Mouse (Mus musculus) spleen, adult 12 weeks (tissue): Measurements from ENCODE around the gene Gm20388.

ENCODE experiments used
- DNase-seq: peaks from one replicate; pipeline ENCODE4 v3.0.0; 2022; ENCODE audit warnings: low spot score

Gm20388 gene

DNA sequence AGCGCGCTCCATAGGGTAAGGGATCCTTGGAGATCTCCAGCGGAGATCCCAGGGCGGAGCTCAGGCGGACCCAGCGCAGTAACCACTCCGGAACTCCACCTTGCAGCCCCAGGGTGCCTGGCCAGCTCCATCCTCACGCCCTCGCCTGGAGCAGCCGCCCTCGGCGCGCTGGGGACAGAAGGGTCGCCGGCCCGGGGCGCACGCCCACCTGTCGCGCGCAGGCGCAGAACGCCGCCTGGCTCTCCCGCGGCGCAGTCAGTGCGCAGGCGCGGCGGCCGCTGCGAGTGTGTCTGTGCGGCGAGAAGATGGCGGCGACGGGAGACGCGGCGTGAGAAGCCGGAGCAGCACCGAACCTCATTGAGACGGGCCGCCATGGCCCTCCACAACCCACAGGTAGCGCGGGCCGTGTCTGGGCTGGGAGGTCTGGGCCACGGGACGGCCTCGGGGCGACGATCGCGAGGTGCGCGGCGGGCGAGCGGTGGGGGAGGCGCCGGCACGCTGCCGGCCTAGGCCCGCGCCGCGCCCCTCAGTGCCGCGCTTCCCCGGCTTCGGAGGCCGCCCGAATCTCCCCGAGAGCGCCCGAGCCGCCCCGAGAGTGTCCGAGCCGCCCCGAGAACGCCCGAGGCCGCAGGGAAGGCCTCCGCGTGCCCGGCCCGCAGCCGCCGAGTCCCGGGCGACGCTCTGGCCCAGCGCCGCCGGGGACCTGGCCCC is at the start of gene Gm20388:
Gene Gm20388 (plus strand): TSS at position 295 of the 711 bp plus-strand sequence.
- DNase-seq: peak; percentile 89

DNA sequence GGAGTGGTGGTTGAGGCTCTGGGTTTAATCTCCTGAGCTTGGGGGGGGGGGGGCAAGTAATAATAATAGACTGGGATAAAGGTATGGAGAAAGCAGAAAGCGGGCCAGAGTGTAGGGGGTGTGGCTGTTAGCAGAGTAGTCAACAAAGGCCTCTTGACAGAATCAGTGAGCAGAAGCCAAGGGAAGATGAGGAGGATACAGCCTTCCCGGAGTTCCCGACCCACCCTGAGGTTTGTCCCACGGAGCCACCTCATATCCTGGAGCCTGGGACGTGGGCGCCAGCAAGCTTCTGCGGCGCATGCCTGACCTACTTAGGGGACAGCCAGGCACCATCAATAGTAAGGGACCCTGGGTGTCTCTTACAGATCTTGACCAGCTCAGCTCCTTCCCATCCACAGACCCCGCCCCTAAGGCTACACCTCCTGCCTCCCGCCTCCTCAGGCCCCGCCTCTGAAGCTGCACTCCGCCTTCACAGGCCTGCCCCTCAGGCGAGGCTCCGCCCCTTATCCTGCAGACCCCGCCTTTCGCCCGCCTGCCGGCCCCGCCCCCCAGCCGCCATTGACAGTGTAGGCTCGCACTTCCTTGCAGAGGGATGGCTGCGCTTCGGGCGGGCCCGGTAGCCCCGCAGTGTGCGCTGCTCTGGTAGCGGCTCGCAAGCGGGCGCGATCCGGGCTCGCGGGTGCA is 48.8 kb upstream of the Gm20388 start, which contains the start of gene Klhl36:
Gene Klhl36 (plus strand): TSS at position 561 of the 684 bp plus-strand sequence.
- DNase-seq: peak; percentile 91

DNA sequence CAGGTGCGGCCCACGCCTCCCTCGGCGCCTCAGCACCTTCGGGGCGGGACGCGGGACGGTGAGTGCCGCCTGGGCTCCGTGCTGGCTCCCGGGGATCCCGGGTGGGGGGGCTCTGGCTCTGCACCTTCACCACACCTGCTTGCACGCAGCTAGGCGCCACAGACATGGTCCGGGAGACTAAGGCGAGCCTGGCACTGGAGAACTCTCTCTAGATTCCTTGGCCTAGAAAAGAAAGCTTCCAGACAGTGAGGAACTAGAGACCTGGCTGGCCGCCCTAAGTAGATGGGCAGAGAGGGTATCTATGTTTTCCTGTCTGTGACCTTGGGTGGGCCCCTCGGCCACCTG is 48.3 kb upstream of the Gm20388 start:
- DNase-seq: no peak

DNA sequence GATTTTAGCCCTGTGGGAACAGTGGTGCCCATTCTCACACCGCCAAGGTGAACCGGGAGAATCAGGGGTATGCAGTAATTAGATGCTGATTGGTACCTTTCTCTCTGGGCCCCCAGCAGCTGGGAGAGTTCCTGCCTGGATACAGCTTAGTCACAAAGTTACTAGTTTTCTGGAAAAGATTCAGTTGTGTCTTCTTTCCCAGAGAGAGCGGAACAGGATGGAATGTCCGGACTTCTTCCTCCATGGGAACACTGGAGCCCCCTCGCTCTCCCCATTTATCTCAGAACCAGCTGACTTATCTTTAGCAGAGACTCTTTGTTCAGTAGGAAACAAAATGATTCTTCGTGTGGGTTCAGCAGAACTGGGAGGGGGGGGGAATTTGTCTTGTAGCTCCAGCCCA is 47.9 kb upstream of the Gm20388 start:
- DNase-seq: no peak

DNA sequence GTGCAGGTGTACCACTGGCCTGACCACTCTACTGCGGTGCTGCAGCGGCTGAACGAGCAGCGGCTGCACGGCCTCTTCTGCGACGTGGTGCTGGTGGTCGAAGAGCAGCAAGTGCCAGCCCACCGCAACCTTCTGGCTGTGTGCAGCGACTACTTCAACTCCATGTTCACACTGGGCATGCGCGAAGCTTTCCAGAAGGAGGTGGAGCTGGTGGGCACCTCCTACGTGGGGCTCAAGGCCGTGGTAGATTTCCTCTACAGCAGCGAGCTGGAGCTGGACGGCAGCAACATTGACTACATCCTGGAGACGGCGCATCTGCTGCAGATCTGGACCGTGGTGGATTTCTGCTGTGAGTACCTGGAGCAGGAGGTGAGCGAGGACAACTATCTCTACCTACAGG is 41.0 kb upstream of the Gm20388 start:
- no peak for DNase-seq

DNA sequence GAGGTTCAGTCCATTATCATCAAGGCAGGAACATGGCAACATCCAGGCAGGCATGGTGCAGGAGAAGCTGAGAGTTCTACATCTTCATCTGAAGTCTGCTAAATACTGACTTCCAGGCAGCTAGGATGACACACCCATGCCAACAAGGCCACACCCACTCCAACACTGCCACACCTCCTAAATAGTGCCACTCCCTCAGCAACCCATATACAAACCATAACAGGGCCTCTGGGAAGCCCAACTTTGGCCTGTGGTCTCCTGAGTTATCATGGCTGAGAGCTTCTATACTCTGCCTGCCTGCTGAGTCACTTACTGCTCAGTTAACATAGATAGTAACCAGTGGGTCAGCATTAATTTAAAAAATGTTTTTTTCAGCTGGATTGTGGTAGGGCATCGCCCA is 37.5 kb upstream of the Gm20388 start:
- no peak for DNase-seq

DNA sequence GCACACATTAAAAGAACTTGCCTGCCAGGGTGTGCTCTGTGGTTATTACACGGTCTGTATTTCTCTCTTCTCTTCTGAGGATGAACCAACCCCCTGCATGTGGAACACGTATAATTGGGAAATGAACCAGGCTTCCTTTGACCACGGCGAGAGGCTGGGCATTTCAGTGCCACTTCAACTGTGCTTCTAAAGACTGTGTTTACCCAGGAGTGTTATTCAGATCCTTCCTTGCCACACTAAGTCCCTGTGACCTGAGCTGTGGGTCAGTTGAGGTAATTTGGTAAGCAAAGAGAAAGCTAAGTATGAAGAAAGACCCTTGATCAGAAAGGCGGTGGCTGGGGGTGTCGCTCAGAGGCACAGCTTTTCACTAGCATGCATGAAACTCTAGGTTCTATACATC is 29.3 kb upstream of the Gm20388 start:
- DNase-seq: no peak

DNA sequence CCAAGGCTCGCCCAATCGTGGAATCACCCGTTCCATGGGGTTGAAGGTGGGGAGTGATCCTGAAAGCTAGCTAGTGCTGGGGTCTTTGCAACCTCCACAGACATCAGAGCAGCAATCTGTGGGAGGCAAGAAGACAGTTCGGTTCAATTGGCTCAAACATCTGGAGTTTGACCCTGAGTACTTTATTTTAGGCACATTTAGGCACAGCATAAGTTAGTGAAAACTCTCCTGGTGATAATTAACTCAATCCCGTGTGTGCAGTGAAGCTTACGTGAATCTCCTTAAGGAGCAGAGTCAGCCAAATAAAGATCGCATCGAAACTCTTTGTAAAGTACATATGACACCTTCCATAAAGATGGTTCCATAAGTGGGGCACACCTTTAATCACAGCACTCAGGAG is 28.7 kb upstream of the Gm20388 start:
- DNase-seq: no peak

DNA sequence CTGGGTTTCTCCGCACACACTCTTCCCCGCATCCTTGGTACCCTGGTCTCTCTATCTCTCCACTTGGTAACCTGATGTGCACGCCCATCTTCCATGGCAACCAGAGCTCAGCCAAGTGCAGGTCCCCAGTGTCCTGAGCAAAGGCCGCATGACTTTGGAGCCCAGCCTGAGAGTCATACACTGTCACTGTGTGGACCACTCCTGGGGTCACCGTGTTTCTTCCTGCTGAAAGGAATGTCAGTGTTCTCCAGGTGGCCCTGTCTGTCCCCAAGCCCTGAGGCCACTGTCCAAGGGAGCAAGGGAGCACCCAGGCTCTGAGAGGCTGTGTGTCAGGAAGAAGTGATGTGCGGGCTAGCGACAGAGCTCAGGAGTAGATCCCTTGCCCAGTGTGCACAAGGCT is 27.4 kb upstream of the Gm20388 start:
- no peak for DNase-seq

DNA sequence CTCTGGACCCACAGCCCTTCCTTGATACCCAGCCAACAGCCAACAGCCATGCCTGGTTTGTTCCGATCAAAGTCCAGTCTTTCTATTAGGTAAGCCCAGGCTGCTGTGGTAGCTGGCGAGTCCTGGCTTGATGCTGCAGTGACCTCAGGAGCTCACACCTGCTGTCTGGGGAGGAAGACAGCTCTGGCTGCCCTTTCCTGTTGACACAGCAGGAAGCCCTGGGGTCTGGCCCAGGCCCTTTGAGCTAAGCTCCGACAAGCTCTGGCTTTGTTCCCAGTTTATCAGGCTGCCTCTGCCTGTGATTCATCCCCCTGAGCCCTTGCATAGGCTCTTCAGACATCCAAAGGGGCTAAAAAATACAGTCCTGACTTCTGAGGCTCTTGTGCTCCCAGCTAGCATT is 25.0 kb upstream of the Gm20388 start:
- no peak for DNase-seq

DNA sequence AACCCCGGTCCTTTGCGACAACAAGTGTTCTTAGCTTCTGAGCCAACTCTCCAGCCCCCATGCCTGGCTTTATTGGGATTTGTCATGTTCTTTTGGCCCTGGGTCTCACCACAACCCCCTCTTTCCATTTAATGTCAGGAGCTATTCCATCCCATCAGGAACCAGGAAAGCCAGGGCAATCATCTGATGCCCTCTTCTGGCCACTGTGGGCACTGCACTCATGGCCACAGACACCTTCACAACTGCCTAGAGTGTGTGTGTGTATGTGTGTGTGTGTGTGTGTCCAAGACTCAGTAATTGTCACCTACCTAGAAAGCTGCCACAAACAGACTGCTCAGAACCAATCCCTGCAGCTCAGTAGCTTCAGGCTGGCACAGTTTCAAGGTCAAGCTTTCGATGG is 23.5 kb upstream of the Gm20388 start:
- DNase-seq: peak; percentile 37

DNA sequence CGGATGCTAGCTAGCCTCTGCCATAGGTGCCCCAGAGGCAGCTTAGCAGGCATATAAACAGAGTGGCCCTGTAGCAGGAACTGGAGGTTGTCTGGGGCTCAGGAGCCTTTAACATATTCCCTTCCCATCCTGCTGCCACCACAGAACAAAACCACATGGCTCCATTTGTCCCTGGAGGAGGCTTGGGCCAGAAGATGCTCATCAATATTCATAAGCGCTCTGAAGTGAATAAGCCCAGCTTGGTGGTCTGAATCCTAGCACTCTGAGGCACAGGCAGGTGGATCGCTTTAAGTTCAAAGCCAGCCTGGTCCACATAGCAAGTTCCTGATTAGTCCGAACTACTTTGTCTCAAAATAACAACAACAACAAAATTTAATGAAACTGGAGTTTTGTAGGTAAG is 22.6 kb upstream of the Gm20388 start:
- no peak for DNase-seq

DNA sequence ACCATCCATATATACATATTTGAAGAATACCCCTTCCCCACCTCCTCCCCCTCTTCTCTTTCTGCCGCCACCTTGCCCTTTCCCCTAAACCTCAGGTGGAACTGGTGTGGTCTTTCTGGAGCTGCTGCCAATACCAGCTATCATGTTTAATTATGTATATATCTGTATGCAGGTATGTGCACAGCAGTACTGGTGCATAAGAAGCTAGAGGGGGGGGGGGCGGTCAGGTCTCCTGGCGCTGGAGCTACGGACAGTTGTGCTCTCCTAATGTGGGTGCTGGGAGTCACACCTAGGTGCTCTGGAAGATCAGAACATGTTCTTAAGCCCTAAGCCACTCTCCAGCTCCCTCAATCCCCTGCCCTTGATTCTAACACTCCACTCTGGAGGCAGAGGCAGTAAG is 13.6 kb upstream of the Gm20388 start:
- no peak for DNase-seq

DNA sequence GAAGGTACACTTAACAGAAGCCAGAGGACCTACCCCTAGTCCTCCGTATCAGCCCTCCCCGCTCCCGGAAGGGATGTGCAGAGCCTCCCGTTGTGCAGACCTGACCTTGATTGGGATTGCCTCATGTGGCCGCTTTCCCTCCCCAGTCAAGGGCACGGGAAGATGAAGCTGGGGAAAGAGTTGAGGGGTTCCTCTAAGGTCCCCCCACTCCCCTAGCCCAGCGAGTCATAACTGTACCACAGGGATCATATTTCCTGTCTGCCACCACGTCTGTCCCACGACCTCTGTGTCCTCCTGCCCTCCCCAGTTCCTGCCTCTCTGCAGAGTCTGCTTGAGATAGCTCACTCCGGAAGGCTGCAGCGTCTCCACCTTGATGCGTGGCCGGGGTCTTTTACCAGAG is 12.7 kb upstream of the Gm20388 start:
- no peak for DNase-seq

DNA sequence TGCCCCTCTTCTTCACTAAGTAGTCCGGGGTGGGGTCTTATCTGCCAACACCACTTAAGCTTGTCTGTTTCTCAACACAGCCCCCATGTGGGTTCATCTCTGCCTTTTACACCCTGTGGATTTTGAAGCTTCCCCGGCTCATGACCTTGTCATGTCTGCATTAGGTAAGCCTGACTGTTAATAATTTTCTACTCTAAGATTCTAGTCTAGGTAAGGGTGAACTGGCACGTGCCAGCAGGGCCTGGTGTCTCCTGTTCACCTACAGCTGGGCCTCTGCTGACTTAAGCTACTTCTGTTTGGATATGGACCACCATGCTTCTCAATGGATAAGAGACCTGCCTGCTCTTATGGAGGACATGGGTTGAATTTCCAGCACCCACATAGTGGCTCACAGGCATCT is 9.3 kb upstream of the Gm20388 start:
- no peak for DNase-seq

DNA sequence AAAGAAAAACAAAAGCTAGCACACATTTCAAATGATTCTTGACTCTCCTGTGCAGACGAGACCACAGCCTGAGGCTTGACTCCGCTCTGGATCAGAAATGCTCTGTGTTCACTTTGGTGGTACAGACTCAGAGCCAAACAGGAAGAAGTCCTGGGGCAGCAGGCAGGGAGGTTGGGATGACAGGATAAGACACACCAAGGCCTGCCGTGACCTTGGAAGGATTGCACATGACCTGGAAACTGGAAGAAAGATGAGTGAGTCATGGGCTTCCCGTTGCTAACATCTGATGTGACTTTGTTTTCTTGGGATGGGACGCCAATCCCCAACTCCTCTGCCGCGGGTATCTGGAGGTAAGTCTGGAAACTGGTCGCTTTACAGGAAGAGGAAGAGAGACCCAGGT is 8.7 kb upstream of the Gm20388 start:
- no peak for DNase-seq

DNA sequence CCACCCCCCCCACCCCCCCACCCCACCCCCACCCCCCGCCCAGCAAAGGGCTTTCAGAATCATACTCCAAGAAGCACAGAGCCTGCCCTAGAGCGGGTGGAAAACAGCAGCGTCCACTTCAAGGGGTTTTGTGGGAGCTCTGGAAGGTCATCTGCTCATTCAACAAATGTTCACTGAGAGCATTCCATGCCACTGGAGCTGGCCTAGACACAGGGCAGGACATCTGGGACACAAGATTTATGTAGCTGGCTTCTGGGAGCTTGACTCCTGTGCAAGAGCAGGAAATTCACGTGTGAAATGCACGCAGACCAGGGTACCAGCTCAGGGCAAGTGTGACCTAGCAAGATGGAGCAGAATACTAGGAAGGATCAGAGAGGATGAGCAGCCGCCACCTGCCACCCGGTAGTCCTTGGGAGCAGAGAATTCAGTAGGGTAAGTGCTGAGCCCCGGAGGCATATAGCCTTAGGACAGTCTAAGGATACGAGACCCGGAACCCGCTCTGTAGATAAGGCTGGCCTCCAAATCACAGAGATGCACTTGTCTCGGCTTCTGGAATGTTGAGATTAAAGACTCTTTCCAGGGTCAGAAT is 6.2 kb upstream of the Gm20388 start:
- DNase-seq: no peak

DNA sequence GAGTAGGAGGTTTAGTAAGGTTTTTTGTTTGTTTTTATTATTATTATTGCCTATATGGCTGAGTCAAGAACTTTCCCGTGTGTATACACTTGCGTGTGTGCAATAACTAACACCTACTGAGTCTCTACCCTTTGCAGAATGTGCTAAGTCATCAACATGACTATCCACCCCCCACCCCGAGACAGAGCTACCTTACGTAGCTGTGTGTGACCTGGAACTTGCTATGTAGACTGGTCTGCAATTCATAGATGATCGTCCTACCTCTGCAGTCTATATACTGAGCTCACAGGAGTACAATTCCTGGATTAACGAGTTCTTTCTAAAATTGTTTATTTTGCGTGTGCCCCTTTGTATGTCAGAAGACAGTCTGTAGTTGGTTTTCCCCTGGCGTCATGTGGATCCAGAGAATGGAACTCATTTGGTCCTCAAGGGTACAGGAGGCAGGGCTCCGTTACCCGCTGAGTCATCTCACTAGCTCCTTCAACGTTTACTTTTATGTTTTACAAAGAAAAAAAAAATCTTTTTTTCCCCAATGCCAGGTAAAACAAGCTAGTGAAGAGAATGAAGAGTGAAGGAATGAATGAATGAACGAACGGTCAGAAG is 596 bp upstream of the Gm20388 start, which contains the start of gene Usp10:
Gene Usp10 (plus strand): TSS at position 417 of the 603 bp plus-strand sequence.
- DNase-seq: no peak

DNA sequence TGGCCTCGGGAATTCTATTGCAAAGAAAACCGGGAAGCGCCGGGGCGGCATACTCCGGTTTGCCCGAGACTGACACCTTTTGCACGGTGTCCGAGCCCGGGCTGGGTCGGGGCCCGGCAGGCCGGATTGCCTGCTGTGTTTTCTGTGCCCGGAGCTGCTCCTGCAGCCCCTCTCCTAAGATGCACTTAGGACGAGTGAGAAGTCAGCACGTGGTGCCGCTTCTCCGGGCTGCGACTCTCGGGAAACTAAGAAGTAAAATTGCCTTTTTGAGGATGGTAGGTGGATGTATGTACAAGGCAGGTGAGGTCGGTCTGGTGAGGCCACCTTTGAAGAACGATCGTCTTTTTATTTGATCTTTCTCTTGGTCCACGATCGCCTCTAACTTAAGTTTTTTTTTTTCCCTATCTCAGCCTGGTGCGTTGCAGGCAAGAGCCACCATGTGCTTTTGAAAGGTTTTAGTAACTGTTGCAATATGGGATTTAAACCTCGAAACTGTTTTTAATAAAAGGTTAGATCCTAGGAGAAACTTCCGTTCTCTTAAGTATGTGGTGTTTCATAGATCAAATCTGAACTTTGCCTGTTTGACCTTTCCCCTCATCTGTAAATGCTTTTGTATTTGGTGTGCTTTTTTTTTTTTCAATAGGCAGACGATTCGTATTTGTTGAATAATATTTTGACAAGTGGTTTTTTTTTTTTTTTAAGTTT is 769 bp downstream of the Gm20388 start:
- DNase-seq: no peak

DNA sequence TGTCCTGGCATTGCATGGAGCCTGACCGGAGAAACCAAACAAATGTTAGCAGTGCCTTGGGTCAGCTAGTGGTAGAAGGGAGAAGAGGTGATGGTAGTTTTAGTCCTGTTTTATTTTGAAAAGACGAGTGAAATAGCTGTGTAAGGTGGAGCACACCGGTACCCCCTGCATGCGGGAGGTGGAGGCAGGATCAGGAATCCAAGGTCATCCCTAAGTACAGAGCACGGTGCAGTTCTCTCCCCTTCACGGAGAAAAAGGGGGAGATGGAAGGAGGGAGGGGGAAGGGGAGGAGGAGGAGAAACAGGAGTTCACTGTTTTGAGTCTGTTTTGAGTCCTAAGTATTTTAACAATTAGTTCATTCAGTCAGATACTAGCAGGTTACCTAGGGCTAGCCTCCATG is 2.0 kb downstream of the Gm20388 start:
- DNase-seq: no peak

DNA sequence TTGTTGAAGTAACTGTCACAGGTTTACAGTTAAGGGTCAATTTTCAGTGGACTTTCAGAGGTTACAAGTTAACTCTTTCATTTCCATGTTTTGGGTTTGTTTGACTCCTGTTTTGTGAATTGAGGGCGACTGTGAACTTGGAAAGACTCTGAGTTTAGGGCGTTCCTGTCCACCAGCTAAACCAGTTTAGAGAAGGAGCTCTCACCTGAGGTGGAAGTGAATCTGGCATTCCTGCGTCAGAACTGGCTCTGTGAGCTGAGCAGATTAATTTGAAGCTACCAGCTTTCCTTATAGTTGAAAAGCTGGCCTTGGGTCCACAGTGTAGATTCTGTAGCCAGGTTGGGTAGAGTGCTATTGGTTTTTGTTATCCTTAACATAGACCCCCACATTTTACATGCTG is 2.5 kb downstream of the Gm20388 start:
- DNase-seq: no peak

DNA sequence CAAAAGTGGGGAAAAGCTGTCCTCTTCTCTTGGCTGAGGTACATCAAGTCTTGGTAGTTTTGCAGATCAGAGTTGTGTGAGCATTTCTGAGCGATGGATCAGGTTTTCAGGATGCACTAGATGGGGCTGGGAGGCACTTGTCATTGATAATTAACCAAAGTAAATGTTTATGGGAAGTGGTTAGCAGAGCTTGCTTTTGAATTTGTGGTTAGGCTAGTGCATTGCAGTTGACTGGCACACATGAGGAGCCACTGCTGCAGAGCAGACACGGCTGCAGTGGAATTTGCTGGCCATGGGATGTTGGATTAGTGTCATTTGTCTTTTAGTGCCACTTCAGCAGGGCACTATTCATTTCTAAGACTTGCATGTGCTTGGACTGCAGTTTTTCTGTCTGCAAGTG is 3.5 kb downstream of the Gm20388 start:
- DNase-seq: no peak
